32 mouse cellular contexts compared by ENCODE assay signal in the genomic region with DNA sequence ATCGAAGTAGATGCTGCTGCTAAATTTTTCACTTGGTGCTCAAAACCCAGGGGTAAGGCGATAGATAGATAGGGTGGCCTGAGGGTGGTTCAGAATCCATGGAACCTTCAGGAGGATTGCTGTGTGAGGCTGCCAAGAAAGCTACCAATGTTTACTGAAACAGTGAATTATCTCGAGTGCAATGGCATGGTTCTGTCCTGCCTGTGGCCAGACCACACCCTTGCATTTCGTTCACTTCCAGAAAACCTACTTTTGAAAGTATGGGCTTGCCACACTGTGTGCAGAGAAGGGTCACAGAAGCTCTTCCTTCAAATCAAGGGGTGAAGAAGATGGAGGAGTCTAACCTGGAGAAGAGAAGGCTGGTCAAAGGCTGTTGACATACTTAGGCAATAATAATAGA. TPM values are rescaled to one million over a fixed set of nuclear protein-coding genes. Genes with fewer than 3 reads are reported as not detected.
A peak's percentile ranks its signal among the peaks of the same experiment; 100 is the strongest.
DNase-seq lines count a peak whose midpoint lies in the region; ATAC-seq and TF ChIP-seq lines count a peak whose summit lies in the region.
"Had no signal": no experiment of that assay in that cellular context is flagged by ENCODE, and none has a peak within 500 bp of the region (broad histone marks: within the 10 kb centered on the region; RNA-seq: fewer than 3 reads in every experiment).

No protein-coding gene starts in this region.

- peaks cover 6% of the 10 kb centered on the region for H3K4me1 ChIP-seq in liver, adult 2 months (ENCODE audit: control insufficient read depth, insufficient read depth, low read length)
- H3K4me1 ChIP-seq in liver, embryonic 15.5 days (replicated peaks) = peaks cover 73% of the 10 kb centered on the region
- peaks cover under 1% of the 10 kb centered on the region; the same call in 1 of the 2 replicates for H3K4me1 ChIP-seq in midbrain, embryonic 16.5 days (ENCODE audit: control insufficient read depth, insufficient read depth, low read length)
- H3K4me1 ChIP-seq: heart, embryonic 15.5 days; limb, embryonic 12.5 days; midbrain, embryonic 15.5 days had no signal

- no peak for TF ChIP-seq CTCF in layer of hippocampus, adult 2 months (conservative IDR thresholded peaks at IDR 0.05)
- TF ChIP-seq CTCF in liver, adult 2 months (IDR thresholded peaks at IDR 0.05; ENCODE audit: low read depth, low read length) = no peak

- peaks cover 12% of the 10 kb centered on the region; the same call in 1 of the 2 replicates for H3K79me2 ChIP-seq in liver, adult 2 months (ENCODE audit: control insufficient read depth, insufficient read depth, low read length)

- H3K27ac ChIP-seq in layer of hippocampus, adult 2 months = peak overlapping the region; percentile 68
- no peak overlapping the region for H3K27ac ChIP-seq in liver, adult 2 months (replicated peaks; ENCODE audit: insufficient read depth, low read depth, low read length)
- peak overlapping the region; percentile 88 for H3K27ac ChIP-seq in liver, embryonic 15.5 days (replicated peaks)
- H3K27ac ChIP-seq in midbrain, embryonic 16.5 days (ENCODE audit: low read length) = no peak overlapping the region
- H3K27ac ChIP-seq: forebrain, embryonic 10.5 days; gastrocnemius, adult 2 months; heart, adult 2 months; heart, embryonic 15.5 days; kidney, postnatal 0 days; limb, embryonic 12.5 days had no signal

- ATAC-seq in liver, embryonic 15.5 days (ENCODE audit: insufficient read depth) = peak; percentile 53
- no peak for ATAC-seq in midbrain, embryonic 16.5 days
- ATAC-seq: CD4-positive, CD25-positive, alpha-beta regulatory T cell, adult 4 months; forebrain, embryonic 15.5 days; intestine, embryonic 16.5 days; midbrain, embryonic 15.5 days had no signal

- no peaks in the 10 kb centered on the region for H3K27me3 ChIP-seq in liver, adult 2 months (ENCODE audit: control insufficient read depth, insufficient read depth, low read length)
- H3K27me3 ChIP-seq in liver, embryonic 15.5 days = no peaks in the 10 kb centered on the region
- H3K27me3 ChIP-seq in midbrain, embryonic 16.5 days (ENCODE audit: control insufficient read depth, insufficient read depth, low read depth, low read length) = no peaks in the 10 kb centered on the region
- H3K27me3 ChIP-seq: forebrain, embryonic 15.5 days; heart, embryonic 15.5 days; limb, embryonic 12.5 days; midbrain, embryonic 15.5 days had no signal

- H3K36me3 ChIP-seq in liver, adult 2 months (ENCODE audit: control insufficient read depth, insufficient read depth, low read length) = no peaks in the 10 kb centered on the region; the same call in 1 of the 2 replicates
- peaks cover 36% of the 10 kb centered on the region for H3K36me3 ChIP-seq in liver, embryonic 15.5 days (replicated peaks)
- no peaks in the 10 kb centered on the region for H3K36me3 ChIP-seq in midbrain, embryonic 16.5 days (ENCODE audit: control insufficient read depth, insufficient read depth, low read length)
- H3K36me3 ChIP-seq: forebrain, embryonic 15.5 days; heart, embryonic 15.5 days; midbrain, embryonic 15.5 days had no signal

- peak overlapping the region; percentile 53 for H3K4me2 ChIP-seq in liver, embryonic 15.5 days
- no peak overlapping the region for H3K4me2 ChIP-seq in midbrain, embryonic 16.5 days (ENCODE audit: low read length)
- H3K4me2 ChIP-seq: forebrain, embryonic 15.5 days; heart, embryonic 15.5 days; limb, embryonic 12.5 days; midbrain, embryonic 15.5 days had no signal

- WGBS in liver, adult 2 months = 42% methylated on average over 4 of the region's 4 CpGs
- WGBS in liver, embryonic 15.5 days (ENCODE audit: insufficient replicate concordance) = 46% methylated on average over 4 of the region's 4 CpGs
- WGBS in midbrain, embryonic 16.5 days = 87% methylated on average over 4 of the region's 4 CpGs

- H3K9ac ChIP-seq in liver, adult 2 months (ENCODE audit: low read depth, low read length) = no peak overlapping the region
- peak overlapping the region; percentile 35 for H3K9ac ChIP-seq in liver, embryonic 15.5 days
- H3K9ac ChIP-seq in midbrain, embryonic 16.5 days (ENCODE audit: low read depth, low read length) = no peak overlapping the region
- H3K9ac ChIP-seq: forebrain, embryonic 15.5 days; heart, embryonic 15.5 days; limb, embryonic 12.5 days; midbrain, embryonic 15.5 days had no signal

- DNase-seq in layer of hippocampus, adult 2 months (ENCODE audit: low spot score in 2 of 2) = no peak
- no peak for DNase-seq in layer of hippocampus, adult 18-20 months (ENCODE audit: low spot score in 2 of 2)
- DNase-seq in liver, adult 2 months (ENCODE audit: extremely low read depth, low read depth, low spot score) = peak; percentile 35
- no peak for DNase-seq in ovary, adult 18-20 months (ENCODE audit: low spot score)
- DNase-seq in cerebellum, adult 11 months = no peak
- DNase-seq: adrenal gland, adult 2 months; cerebellum, adult 9-10 months; cerebellum, postnatal 36 days; gastrocnemius, adult 2 months; heart, adult 2 months; kidney, adult 8-10 months; kidney, postnatal 4 days; layer of hippocampus, adult 9-11 months; lung, adult 2 months; lung, postnatal 14 days; thymus, adult 2 months; thymus, postnatal 36 days had no signal

- no peak overlapping the region for H3K4me3 ChIP-seq in layer of hippocampus, adult 2 months
- no peak overlapping the region for H3K4me3 ChIP-seq in liver, adult 2 months (ENCODE audit: insufficient read depth, low read depth, low read length)
- H3K4me3 ChIP-seq in liver, embryonic 15.5 days (replicated peaks) = no peak overlapping the region
- no peak overlapping the region for H3K4me3 ChIP-seq in midbrain, embryonic 16.5 days (ENCODE audit: low read depth, low read length)
- H3K4me3 ChIP-seq: forebrain, embryonic 10.5 days; forebrain, embryonic 15.5 days; gastrocnemius, adult 2 months; heart, adult 2 months; heart, embryonic 15.5 days; limb, embryonic 12.5 days; midbrain, embryonic 10.5 days; midbrain, embryonic 15.5 days had no signal

- H3K9me3 ChIP-seq in liver, embryonic 15.5 days (replicated peaks) = no peaks in the 10 kb centered on the region
- H3K9me3 ChIP-seq in midbrain, embryonic 16.5 days (replicated peaks; ENCODE audit: control insufficient read depth, low read length, poor library complexity, severe bottlenecking) = no peaks in the 10 kb centered on the region
- H3K9me3 ChIP-seq: forebrain, embryonic 10.5 days; forebrain, embryonic 15.5 days; heart, embryonic 15.5 days; limb, embryonic 12.5 days; midbrain, embryonic 10.5 days; midbrain, embryonic 15.5 days had no signal

- no peak for TF ChIP-seq POLR2A in liver, adult 2 months (IDR thresholded peaks at IDR 0.05; ENCODE audit: extremely low read depth, insufficient read depth, low read length)

RNA-seq across cellular contexts. Expression of a gene that starts 8.0 kb away (rescaled TPM):
- 10 to 100 TPM; 74.1 to 79.1 TPM for total RNA-seq in layer of hippocampus, adult 2 months (2021)
- total RNA-seq in layer of hippocampus, adult 18-20 months (2021) = 10 to 100 TPM; 84.3 to 93.4 TPM
- total RNA-seq in liver, adult 2 months (2014; rRNA removed) = 282 and 334 TPM in 2 replicates
- polyA plus RNA-seq in liver, adult 2 months (2012; rRNA removed) = 290 and 317 TPM in 2 replicates
- 116 and 117 TPM in 2 replicates for polyA plus RNA-seq in liver, embryonic 15.5 days (2015; fragmentation: Nextera tagmentation; extraction: Ambion mirVana)
- polyA plus RNA-seq in midbrain, embryonic 16.5 days (2015; fragmentation: Nextera tagmentation; extraction: Ambion mirVana) = 4.6 and 5.5 TPM in 2 replicates

RNA-seq across cellular contexts. Expression of a gene that starts 8.0 kb away (rescaled TPM):
- 100 to 1,000 TPM; 161 to 166 TPM for total RNA-seq in layer of hippocampus, adult 2 months (2021)
- total RNA-seq in layer of hippocampus, adult 18-20 months (2021) = 100 to 1,000 TPM; 169 to 171 TPM
- total RNA-seq in liver, adult 2 months (2014; rRNA removed) = 14.8 and 15.3 TPM in 2 replicates
- polyA plus RNA-seq in liver, adult 2 months (2012; rRNA removed) = 14.8 and 15.1 TPM in 2 replicates
- polyA plus RNA-seq in liver, embryonic 15.5 days (2015; fragmentation: Nextera tagmentation; extraction: Ambion mirVana) = 30.3 and 34.4 TPM in 2 replicates
- 123 and 139 TPM in 2 replicates for polyA plus RNA-seq in midbrain, embryonic 16.5 days (2015; fragmentation: Nextera tagmentation; extraction: Ambion mirVana)

RNA-seq across cellular contexts. Expression of a gene that starts 48.3 kb away (rescaled TPM):
- total RNA-seq in layer of hippocampus, adult 2 months (2021) = under 1 TPM in 1 of 2 experiments, not detected in 1; 0.47 TPM
- not detected for total RNA-seq in layer of hippocampus, adult 18-20 months (2021)
- total RNA-seq in liver, adult 2 months (2014; rRNA removed) = 0.13 TPM in 1 of 2 replicates, not detected in the other
- polyA plus RNA-seq in liver, adult 2 months (2012; rRNA removed) = 0.16 and 0.29 TPM in 2 replicates
- 0.08 and 0.16 TPM in 2 replicates for polyA plus RNA-seq in liver, embryonic 15.5 days (2015; fragmentation: Nextera tagmentation; extraction: Ambion mirVana)
- 0.25 TPM in 2 replicates for polyA plus RNA-seq in midbrain, embryonic 16.5 days (2015; fragmentation: Nextera tagmentation; extraction: Ambion mirVana)
- total RNA-seq: adrenal gland, adult 2 months; adrenal gland, postnatal 4 days; gastrocnemius, adult 2 months; left cerebral cortex, adult 18-20 months; left cerebral cortex, postnatal 25 days; neutrophil, adult 5-6 weeks had no signal
- polyA plus RNA-seq: CD4-positive, CD25-positive, alpha-beta regulatory T cell, adult 4 months; forebrain, embryonic 10.5 days; midbrain, embryonic 15.5 days had no signal

Comparison
In these comparisons a context has a peak if more than half of its experiments do, and no peak if none do; other contexts are left out.
1. H3K27ac ChIP-seq: peak in layer of hippocampus, adult 2 months (single experiment) and liver, embryonic 15.5 days (single experiment); none in liver, adult 2 months (single experiment) and midbrain, embryonic 16.5 days (single experiment).